Mouse (Mus musculus): ENCODE data around the gene Vopp1.

- no peak for TF ChIP-seq EP300 (IDR thresholded peaks at IDR 0.05)
- TF ChIP-seq CTCF (IDR thresholded peaks at IDR 0.05) = no peak
Observed at GRCm38 (mm10) chr6:57745748-57746129, 79.2 kb downstream of the Vopp1 start.
